Mouse (Mus musculus): ENCODE measurements around the gene Ctnnb1. TPM values are rescaled to one million over a fixed set of nuclear protein-coding genes. Genes with fewer than 3 reads are reported as not detected.

The Ctnnb1 gene
- polyA plus RNA-seq, 1 experiment from 2014 or later, result 861 TPM

DNA sequence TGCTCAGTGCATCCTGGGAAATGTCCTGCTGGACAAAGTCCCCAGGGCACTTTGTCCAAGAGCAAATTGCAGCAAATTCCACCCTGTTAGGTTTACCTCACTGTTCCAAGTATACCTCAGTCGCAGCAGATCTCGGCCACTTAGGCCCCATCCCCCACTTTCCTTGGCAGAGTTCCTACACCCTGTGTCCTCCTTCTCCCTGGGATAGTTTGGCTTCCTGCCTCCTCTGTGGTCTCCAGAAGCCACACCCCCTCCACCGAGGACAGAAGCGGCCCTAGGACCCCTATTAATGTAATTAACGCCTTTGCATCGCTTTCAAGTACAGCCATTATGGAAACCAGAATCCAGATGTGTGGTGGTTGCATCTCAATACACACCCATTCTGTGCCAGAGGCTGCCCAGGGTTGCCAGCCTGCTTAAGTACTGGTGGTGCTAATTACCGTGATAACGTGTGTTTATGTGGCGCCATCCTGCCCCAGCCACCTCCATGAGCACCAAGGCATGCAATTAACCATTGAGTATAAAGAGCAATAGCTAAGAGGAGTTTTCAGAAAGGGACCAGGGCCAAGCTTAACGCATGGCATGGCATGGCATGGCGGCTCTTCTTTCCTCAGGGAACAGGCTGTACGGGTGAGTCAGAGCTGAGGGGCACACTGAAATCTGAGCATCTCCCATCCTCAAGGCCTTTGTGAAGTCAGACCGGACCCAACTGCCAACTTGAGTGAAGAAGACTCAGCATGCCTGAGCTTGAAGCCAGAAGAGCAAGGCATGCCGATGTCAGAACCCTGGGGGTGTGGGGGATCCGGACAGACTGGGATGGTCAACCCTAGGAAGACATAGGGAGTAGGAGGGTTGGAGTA is 72.9 kb downstream of the Ctnnb1 start:
- ATAC-seq (replicated peaks; ENCODE audit: low FRiP score) (no peak), DNase-seq (ENCODE audit: low spot score) (no peak)
- WGBS, result 77% methylated on average over 15 of the region's 15 CpGs
- H3K27ac ChIP-seq (ENCODE audit: low read depth, low read length), result no peak overlapping the region
- H3K36me3 ChIP-seq (ENCODE audit: control insufficient read depth, insufficient read depth, low read length), result no peaks in the 10 kb centered on the region
- H3K4me1 ChIP-seq (replicated peaks; ENCODE audit: control insufficient read depth, insufficient read depth, low read length), result 0 out of 2 replicates have a peak, but pooled peaks cover 2% of the 10 kb centered on the region
- H3K9ac ChIP-seq (ENCODE audit: low read length), result no peak overlapping the region
- no peak overlapping the region for H3K4me3 ChIP-seq (ENCODE audit: low read depth, low read length)
- H3K4me2 ChIP-seq (ENCODE audit: low read depth, low read length, severe bottlenecking), result no peak overlapping the region
- no peaks in the 10 kb centered on the region for H3K27me3 ChIP-seq (ENCODE audit: control insufficient read depth, insufficient read depth, low read length)
- H3K9me3 ChIP-seq (ENCODE audit: control insufficient read depth, low read length), result no peaks in the 10 kb centered on the region

- ATAC-seq (replicated peaks; ENCODE audit: low FRiP score) (no peak), DNase-seq (ENCODE audit: low spot score) (no peak)
- Histone ChIP-seq H3K4me2 (ENCODE audit: low read depth, low read length, severe bottlenecking) (no peak overlapping the region), H3K27me3 (ENCODE audit: control insufficient read depth, insufficient read depth, low read length) (no peaks in the 10 kb centered on the region), H3K27ac (ENCODE audit: low read depth, low read length) (no peak overlapping the region), H3K36me3 (ENCODE audit: control insufficient read depth, insufficient read depth, low read length) (no peaks in the 10 kb centered on the region), H3K4me1 (replicated peaks; ENCODE audit: control insufficient read depth, insufficient read depth, low read length) (peaks cover 2% of the 10 kb centered on the region; the same call in 1 of the 2 replicates), H3K4me3 (ENCODE audit: low read depth, low read length) (no peak overlapping the region), H3K9ac (ENCODE audit: low read length) (no peak overlapping the region), H3K9me3 (ENCODE audit: control insufficient read depth, low read length) (no peaks in the 10 kb centered on the region)
- WGBS, result 87% methylated on average over 7 of the region's 7 CpGs
Measured at GRCm38 (mm10) chr9:121005961-121006360, 76.9 kb downstream of the Ctnnb1 start.

Small RNA genes within 50 kb of the gene (microRNA-seq; reads per million reads assigned to microRNA genes)
- gene Mir7090 (ENCODE audit: insufficient number of aligned reads), result not detected
